Mouse (Mus musculus) thymus, postnatal 0 days (tissue): ENCODE measurements around the gene Zp1. TPM values are rescaled to one million over a fixed set of nuclear protein-coding genes. Genes with fewer than 3 reads are reported as not detected.
A peak's percentile ranks its signal among the peaks of the same experiment; 100 is the strongest.

Experiments used
- DNase-seq: peaks from one replicate; pipeline ENCODE4 v3.0.0-alpha.2; 2015; ENCODE audit warnings: low spot score
- polyA plus RNA-seq: library from polyadenylated mRNA; unstranded; fragments of >200 nt; fragmentation: Nextera tagmentation; extraction: Ambion mirVana; gene quantifications from 2 replicates; pipeline ENCODE4 v1.2.1, GENCODE M21; 2015

Zp1 gene
- 0.82 and 1.2 TPM in 2 replicates for polyA plus RNA-seq

- no peak for DNase-seq
Measured at GRCm38 (mm10) chr19:10920532-10920931, at the start of gene Zp1. TSS of gene Zp1 (minus strand) at chr19:10920632.

DNA sequence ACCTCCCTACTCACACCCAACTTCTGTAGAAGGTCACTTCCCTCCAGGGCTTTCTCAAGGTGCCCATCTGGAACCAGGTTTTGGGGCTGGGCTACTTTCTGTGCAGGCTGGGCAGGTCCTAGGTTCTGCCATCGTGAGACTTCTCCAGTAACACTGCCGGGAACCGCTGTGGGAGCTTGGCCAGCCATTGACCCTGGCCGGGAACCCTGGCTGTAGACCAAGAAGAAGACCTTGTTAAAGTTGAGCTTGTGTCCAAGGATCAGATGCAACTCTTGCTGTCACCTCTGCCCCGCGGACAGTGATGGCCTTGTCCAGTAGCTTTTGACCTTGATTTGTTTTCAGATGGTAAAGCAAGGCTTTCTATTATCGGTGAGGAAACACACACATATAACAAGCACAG lies 48.1 kb upstream of the Zp1 start:
- no peak for DNase-seq

- no peak for DNase-seq
Measured at GRCm38 (mm10) chr19:10965721-10966120, 45.3 kb upstream of the Zp1 start.

DNA sequence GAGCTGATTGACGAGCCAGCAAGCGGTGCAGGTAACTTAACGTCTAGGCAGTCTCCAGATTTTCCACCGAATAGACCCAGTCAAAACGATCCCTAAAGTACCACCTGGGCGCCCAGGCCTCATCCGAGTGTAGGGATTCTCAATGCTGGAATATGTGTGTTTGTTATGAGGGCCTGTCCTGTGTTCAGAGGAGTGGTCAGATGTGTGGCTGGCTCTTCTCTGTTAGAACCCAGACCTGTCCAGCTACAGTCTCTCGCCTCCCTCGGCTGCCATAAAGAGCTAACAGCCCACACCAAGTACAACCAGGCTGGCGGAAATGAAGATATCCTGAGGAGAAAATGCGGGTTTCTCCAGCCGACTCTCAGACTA lies 39.5 kb upstream of the Zp1 start:
- DNase-seq: no peak

DNA sequence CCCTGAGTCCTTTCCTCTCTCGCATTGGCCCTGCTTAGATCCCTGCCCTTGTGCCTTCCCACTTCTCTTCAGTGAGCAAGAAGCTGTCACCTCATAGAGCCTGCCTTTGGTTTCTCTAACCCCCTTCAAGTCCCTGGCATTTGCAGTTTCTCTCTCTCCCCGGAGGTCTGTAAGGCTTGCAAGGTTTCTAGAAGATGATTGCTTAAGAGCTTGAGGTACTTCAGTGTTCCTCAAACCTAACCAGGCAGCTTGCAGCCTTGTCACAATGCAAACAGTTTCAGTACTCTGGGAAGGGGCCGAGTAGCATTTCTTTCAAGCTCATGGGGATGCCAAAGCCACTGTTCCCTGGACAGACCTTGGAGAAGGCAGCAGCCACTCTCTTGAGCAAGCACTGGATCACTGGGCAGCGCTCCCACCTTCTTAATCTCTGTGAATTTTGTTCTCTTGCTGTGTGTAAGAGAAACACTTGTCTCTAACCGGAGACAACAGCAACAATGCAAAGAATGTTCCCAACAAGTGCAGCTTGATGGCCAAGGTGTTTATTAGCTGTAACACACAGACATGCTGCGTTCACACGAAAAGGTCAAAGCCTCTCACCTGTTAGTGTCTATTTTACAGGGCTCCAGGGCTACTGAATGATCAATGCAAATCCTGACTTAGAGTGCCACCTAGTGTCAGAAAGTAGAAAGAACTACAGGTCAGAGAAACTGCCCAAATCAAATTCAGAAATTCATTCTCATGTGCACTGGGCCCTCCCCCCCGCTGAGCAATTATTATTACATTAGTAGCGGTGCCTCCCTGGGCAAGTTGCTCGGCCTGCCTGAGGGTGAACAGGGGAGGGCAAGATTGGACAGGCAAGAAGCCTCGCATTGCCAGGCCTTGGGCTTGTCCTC lies 38.9 kb upstream of the Zp1 start:
- peak; percentile 75 for DNase-seq

DNA sequence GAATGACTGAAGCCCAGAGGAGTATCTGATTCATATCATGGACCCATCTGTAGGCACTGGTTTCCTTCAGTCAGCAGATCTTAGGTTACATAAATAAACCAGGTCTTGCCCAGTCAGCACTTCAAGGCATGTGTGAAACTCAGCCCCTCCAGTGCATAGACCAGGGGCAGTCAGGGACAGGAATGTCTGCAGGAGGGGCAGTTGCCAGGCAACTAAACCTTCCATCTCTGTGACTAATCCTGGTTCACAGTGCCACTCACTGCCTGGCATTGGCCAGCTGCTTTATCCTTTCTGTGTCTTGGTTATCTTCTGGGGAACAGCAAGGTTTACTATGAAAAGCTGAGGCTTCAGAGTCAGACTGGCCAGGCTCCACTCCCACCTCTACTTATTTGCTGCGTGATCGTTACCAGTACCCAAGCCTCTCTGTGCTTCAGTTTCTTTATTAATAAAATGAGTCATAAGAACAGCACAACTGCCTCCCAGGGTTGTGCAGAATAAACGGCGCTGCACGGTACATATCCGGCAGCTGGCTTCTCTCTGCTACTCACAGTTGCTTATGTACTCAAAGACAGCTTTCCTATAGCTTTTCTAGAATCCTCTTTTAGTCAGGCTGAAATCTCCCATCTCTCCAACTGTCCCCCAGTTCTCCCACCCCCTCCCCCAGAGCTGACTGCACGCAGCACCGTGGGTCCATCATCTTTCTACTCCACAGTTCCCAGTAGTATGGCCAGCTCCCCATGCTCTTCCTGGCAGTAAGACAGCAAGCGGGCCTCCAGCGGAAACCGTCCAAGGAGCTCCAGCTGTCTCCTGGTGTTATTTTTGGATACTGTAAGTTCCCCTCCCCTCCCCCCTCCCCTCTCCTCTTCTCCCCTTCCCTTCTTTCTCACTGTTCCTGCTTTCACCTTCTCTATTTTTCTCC lies 31.8 kb upstream of the Zp1 start:
- no peak for DNase-seq

GRCm38 (mm10) chr19:10949558-10949957 lies 29.1 kb upstream of the Zp1 start:
- no peak for DNase-seq

DNA sequence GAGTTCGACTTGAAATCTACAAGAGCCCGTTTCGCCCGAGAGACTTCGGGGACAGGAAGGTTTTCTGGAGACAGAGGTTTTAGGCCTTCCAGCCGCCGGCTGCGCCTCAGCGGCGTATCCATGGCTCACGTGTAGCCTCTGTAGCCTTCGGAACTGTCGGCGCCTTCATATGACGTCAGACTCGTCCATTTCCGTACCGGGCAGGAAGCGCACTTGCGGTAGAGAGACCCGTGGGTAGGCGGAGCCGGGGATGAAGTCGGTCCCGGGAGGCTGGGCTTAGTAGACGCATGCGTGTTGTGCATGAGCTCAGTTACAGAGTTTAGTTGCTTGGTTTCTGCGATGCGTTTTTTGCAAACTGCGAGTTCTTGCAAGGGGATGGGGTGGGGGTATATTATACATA lies 28.7 kb upstream of the Zp1 start, which contains the start of gene Ccdc86:
Gene Ccdc86, minus strand, starts transcription at position 155 of the 400 bp plus-strand sequence.
- DNase-seq: peak; percentile 99

DNA sequence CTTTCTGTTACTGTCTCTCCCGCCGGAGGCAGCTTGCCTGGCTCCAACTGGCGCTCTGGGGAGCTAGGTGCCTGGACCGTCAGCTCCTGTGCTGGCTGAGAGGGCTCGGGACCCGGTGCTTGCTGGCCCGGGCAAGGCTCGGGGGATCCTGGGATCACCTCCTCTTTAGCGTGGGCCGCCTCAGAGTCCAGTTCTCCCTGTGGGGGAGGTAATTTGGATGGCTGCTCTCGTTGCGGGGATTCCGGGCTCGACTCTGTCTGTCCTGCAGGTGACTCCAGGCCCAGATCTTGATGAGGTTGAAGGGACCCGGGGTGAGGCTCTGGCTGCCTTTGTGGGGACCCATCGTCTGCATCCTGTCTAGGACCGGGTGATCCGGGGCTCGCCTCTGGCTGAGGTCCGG lies 28.0 kb upstream of the Zp1 start:
- DNase-seq: no peak

GRCm38 (mm10) chr19:10947219-10947618 lies 26.8 kb upstream of the Zp1 start:
- no peak for DNase-seq

DNA sequence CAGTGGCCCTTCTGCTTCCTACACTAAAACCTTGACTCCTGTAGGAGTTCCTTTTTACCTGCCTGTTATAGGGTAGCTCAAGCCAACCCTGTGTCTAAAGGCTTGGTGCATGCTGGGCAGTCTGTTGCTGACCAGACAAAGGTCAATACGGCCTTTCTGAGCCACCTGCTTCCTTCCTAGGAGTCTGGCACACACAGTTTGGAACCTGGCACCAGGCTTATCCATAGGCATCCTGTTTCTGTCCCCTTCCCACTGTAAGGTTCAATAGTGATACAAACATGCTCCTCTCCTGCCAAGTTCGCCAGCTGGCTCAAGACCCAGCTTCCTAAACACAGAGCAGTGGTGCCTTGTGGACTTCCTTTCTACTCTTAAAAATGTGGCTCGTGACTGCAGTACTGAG lies 26.1 kb upstream of the Zp1 start:
- no peak for DNase-seq

DNA sequence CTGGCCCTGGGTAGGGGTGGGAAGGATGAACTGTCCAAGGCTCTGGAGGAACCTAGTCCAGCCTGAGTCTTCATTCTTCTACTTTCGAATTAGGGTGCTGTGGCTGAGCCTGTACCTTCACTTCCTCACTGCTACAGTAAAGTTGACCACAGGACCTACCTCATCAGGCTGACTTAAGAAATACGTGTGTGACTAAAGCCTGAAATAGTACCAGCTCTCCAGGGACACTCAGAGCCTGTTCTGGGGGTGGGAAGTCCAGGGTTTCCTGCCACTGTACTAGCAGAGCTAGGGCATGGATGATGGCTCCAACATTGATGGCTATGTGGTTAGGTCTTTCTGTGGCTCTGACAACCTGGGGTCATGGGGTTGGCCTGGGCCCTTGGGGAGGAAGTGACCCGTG lies 23.5 kb upstream of the Zp1 start:
- DNase-seq: no peak

DNA sequence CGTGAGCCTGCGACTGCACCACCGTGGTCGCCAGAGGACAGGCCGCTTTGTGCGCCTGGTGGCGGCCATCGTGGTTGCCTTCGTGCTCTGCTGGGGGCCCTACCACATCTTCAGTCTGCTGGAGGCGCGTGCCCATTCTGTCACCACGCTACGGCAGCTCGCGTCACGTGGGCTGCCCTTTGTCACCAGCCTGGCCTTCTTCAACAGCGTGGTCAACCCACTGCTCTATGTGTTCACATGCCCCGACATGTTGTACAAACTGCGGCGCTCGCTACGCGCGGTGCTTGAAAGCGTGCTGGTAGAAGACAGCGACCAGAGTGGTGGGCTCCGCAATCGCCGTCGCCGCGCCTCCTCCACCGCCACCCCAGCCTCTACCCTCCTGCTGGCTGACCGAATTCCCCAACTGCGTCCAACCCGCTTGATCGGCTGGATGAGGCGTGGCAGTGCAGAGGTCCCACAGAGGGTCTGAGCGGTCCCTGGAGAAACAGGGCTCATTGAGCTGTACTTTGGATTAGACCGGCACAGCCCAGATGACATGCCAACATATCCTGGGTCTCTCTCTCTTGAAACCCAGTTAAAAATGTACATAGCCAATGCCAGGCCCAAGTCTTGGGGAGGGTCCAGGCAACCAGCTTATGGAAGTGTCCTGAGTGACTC lies 20.5 kb upstream of the Zp1 start:
- no peak for DNase-seq

- peak; percentile 73 for DNase-seq
Measured at GRCm38 (mm10) chr19:10940097-10940800, 19.8 kb upstream of the Zp1 start.

DNA sequence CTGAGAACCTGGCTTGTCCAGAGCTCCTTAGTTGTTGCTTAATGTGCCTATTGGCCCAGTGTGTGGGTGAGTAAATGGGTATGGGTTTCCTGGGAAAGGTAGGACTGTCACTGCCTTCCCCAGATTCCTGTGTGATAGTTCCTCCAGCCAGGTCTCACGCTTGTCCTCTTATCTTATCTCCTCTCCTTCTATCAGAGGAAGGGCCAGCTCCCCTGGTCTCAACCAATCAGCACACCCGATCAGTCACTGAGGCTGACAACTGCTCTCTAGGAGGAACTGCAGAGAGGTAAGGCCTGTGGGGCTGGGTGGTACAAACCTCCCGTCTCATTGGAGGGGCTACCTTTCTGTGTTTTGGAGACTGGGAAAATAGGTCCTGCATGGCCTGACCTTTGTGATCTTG lies 18.3 kb upstream of the Zp1 start:
- DNase-seq: no peak

DNA sequence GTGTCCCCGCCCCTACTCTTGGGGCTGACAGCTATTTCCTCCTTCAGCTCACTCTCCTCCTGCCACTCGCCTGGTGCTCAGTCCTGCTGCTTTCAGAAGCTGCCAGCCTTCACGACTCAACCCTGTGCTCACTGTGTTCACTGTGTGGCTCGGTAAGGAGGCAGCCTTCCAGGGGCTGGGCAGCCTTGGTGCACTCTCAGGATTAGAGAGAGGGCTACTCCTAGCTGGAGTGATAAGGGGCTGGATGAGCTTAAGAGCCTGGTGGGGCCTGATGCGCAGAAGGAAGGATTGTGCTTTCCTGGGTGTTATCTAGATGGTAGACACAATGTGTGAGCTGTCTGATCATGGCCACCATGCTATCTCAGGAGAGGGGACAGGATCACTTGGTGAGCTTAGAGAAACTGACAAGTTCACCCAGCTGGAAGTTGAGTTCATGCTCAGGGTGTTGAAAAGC lies 16.7 kb upstream of the Zp1 start, which contains the start of gene Ptgdr2:
Gene Ptgdr2, plus strand, starts transcription at position 51 of the 454 bp plus-strand sequence.
- DNase-seq: no peak

- DNase-seq: no peak
Measured at GRCm38 (mm10) chr19:10936077-10936476, 15.6 kb upstream of the Zp1 start.

- DNase-seq: no peak
Measured at GRCm38 (mm10) chr19:10935029-10935428, 14.6 kb upstream of the Zp1 start.

GRCm38 (mm10) chr19:10930641-10931040 lies 10.2 kb upstream of the Zp1 start:
- no peak for DNase-seq

GRCm38 (mm10) chr19:10926666-10927065 lies 6.2 kb upstream of the Zp1 start:
- no peak for DNase-seq

DNA sequence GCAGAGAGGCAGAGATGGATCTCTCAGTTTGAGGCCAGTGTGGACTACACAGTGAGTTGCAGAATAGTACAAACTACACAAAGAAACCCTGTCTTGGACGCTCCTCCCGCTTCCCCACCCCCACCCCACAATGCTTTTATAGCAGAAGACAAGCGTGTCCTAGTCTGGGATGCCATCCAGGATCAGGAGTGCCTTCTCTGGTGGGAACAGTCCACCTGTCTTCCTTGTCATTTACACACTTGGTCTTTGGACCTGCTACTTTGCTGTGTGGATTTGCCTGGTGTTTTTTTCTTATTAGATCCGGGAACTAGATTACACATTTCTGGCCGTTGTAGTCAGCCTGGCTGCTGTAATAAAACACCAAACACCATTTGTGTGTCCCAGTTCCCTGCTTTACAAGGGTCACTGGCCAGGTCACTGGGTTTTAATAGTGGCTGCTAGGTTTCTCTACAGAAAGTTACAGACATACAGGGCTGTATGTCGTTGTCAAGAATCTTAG lies 5.7 kb upstream of the Zp1 start:
- no peak for DNase-seq
